Mouse (Mus musculus) small intestine, adult 2 months (tissue): ENCODE results near the gene Gm37240.

Experiments used
- CTCF ChIP-seq: fragments of 200-500 bp; IDR thresholded peaks from 2 replicates; pipeline ENCODE4 v1.5.1; 2012; ENCODE audit warnings: low read depth, mild to moderate bottlenecking, control low read depth, inconsistent platforms, low read length, moderate library complexity, mixed read lengths; ENCODE audit not compliant: insufficient replicate concordance, insufficient read length; ENCODE audit errors: extremely low read depth
- POLR2A ChIP-seq: fragments of 200-500 bp; IDR thresholded peaks from 2 replicates; pipeline ENCODE4 v1.6.1; 2012; ENCODE audit warnings: low read depth, mild to moderate bottlenecking, control low read depth, inconsistent platforms, low read length, moderate library complexity

DNA sequence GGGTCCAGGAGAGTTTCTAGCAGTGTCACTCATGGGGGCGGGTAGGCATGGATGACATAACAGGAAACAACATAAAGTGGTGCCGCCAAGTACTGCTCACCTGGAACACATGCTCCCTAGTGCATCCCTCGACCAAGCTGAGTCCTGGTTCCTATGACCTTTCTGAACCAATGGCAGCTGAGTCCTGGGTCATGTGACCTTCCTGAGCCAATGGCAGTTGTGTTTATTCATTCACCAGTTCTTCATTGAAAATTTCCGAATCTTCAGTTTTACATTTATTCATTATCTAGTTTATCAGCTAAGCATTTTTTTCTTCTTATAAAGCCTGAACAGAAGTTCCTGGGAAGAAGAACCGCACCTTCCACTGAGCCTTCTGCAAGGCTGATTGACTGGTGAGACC is 838.7 kb downstream of the Gm37240 start:
- TF ChIP-seq POLR2A (no peak), CTCF (no peak)
